Mouse (Mus musculus) left cerebral cortex, adult 8-10 months (tissue): Measurements from ENCODE around the gene Lrrc59. TPM values are rescaled to one million over a fixed set of nuclear protein-coding genes. Genes with fewer than 3 reads are reported as not detected.
"Not testable (repeated sequence)": the region's sequence is repeated elsewhere in the genome, so short reads cannot be mapped to it uniquely, and the experiment has no call there.

ENCODE experiments used
- DNase-seq, 2 experiments: peaks; one replicate each; pipeline ENCODE4 v3.0.0; 2022; ENCODE audit warnings: low spot score in 2 of 2
- total RNA-seq, 4 experiments: library from RNA; stranded (reverse); gene quantifications; 2 replicates each; pipeline ENCODE4 v1.2.4; 2022

Gene Lrrc59
- total RNA-seq, 4 experiments from 2014 or later = 84.0 to 91.2 (median 86.3) TPM

DNA sequence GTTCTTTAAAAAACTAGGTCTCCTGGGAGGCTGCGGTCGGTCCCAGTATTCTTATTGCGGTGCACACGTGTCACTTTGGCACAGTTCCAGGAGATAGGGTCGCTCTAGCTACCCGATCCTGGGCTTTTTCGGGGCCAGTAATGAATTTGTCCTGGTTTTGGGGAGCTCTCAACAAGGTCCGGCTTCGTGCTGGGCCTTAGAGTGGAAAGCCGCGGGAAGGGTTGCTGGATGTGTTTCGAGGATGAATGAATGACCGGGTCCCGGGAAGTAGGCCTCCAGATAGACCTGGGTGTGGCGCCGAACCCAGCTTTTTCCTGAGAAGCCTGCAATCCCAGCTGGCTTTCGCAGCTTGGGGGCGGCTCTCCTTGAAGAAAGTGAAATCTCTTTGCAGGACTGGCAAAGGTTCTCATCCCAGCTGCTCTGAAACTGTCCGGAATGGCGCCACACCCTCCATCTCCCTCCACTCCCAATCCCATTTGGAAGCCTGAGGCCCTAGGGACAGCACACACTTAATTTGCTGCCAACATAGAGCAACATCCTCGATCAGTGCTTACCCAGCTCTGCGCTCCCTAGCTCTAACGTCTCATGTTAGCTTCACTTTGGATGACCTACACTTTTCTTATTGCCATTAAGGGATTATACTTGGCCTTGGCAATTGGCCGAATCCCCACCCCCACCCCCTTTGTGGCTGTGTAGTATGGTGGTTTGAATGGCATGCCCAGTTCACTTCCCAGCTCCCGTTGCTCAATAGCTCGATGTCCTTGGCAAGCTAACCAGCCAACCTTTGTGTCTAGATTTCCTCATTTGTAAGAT, 838 bp downstream of the Lrrc59 start:
- no peak for DNase-seq

DNA sequence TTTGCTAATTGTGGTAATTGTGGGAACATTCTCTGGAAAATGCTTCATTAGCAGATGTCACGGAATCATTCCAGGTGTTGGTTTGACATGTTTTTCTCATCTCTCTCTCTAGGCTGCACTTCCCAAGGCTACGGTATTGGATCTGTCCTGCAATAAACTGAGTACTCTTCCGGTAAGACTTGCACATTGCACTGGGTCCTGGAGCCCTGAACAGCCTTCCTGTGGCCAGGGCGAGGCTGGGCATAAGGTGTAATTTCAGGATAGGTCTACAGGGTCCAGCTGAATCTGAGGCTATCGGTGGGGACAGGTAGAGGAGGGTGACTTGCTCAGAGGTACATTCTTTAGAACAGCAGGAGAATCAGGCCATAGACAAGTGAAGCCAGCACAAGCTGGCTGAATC, 2.4 kb downstream of the Lrrc59 start:
- DNase-seq = no peak

DNA sequence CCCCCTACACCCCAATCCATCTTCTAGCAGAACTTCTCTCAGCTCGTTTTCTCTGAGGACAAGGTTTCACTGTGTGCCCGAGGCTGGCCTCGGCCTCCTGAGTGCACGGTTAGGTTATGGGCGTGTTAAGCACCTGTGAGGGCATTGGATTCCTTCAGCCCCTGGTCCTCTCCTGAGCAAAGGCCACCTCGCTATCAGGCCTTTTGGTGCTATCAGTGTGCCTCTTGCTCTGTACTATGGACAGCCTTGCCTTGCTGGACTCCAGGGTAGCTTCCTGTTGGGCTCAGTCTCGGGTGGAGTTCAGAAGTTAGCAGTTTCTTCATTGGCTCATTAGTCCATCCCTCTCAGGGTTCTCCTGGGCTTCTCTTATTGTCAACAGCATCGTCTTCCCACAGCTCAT, 3.4 kb downstream of the Lrrc59 start:
- DNase-seq = no peak

DNA sequence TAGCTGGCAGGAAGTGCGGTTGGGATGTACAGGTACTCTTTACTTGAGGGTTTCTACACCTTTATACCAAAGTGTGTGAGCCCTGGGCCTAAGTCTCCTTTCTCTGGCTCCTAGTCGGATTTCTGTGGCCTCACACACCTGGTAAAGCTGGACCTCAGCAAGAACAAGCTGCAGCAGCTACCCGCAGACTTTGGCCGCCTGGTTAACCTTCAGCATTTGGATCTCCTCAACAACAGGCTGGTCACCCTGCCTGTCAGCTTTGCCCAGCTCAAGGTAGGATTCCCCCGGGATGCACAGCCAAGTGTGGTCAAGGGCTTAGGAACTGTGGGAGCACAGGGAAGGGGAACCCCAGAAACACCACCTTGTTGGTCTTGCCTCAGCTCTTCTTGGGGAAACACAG, 4.9 kb downstream of the Lrrc59 start:
- DNase-seq = no peak

DNA sequence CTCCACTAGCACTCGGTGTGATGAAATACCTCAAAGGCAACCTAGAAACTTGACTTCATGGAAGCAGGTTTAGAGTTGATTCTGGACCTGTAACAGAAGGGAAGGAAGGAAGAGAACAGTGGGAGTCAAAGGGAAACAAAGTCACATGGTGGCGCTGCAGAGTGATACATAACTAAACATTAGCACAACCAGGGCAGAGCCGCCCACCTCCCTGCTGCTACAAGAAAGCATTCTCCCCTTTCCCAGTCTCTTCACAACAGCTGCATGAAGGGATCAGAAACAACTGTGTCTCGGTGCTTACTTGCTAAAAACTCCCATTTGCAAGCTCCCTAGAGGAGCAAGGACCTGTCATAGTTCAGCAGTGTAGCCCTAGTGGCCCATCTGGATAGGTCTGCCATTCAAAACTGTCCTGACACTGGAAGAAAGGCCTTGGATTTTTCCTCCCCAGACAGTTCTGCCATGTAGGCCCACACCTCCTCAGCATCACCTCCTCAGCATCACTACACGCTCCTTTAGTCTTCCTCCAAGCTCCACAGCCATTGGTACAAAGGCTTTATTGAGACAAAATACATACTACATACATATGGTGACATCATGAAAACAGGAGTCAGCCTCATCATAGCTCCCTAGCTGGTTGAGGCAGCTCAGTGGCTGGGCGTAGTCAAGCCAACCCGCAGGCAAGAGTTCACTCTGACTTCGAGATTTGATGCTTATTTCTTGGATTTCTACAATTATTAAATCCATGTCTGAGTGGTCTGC, 15.1 kb downstream of the Lrrc59 start:
- peak in 1 of 2 experiments; percentile 46 for DNase-seq

DNA sequence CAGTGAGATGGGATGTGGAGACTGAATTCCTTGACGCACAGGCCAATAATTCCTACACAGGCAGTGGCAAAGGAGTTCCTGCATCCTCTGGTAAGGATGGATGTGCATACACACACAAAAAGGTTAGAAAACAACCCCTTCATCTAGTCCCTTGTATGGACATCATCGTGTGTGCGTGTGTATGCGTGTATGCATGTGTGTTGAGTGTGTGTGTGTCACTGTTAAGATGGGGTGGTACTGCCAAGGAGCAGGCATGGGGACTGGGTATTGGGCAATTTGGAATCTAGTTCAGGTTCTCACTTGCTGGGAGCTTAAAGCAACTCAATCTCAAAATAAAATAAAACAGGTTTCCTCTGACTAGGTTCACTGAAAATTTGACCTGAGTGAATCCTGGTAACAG, 16.9 kb downstream of the Lrrc59 start:
- no peak for DNase-seq

DNA sequence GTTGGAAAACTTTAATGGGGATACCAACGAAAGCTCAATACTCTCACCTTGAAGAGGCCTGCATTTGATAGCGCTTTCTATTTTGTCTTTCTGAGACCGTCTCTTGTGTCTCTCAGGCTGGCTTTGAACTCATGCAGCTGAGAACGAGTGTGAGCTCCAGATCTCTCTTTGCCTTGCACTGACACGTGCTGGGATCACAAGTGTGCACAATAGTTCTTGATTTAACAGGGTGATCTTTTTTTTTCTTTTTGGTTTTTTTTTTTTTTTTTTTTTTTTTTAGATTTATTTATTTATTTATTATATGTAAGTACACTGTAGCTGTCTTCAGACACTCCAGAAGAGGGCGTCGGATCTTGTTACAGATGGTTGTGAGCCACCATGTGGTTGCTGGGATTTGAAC, 21.7 kb downstream of the Lrrc59 start:
- DNase-seq = not testable (repeated sequence)

DNA sequence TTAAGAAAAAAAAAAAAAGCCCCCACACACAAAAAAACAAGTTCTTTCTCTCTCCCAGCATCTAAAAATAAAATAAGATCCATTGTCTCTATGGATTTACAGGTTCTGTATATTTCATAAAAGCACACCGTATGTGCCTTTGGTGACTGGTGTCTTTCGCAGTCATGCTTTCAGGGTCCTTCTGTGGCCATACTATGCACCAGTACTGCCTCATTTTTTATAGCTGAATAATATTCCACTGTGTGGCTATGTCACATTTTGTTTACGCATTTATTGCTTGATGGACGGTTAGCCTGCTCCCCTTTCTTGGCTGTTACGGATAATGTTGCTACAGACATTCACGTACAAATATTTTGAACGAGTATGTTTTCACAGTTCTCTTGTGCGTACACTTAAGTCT, 23.4 kb downstream of the Lrrc59 start:
- DNase-seq = no peak

DNA sequence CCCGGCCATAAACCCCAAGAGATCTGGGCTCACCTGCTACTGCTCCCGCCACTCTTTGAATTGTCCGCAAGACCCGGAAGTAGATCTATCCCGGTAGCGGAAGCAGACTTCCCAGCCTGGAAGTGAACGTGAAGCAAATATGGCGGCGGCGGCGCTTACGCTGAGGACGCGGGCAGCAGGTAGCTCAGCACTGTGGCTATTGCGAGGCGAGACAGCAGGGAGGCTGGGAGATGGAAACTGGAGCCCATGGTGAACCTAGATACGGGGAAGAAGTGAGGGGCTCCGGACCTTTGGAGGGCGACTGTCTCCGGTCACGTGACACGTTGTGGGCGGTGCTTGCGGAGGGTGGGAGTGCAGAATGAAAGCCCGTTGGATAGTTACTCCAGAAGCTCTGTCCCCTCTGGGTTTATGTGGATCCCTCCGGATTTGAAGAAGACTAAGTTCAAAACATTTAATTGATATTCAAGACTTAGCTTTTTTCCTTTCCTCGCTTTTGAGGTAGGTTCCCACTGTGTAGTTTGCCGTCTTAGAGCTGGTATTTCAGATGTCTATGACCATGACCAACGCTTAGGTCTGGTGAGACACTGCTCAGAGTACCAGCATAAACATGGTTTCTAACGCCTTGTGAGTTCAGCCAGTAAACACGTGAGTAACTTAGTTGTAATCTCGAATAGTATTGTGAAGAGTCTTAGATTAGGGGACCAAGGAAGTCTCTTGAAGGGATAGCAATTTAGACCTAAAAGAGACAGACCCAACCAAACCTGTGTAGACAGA, 24.3 kb downstream of the Lrrc59 start, which contains the start of the genes Mrpl27 and Eme1:
TSS of gene Mrpl27 (plus strand) at position 105 of the 774 bp plus-strand sequence.
TSS of gene Eme1 (minus strand) at position 302 of the 774 bp plus-strand sequence.
- DNase-seq = peak; percentile 78 to 88

DNA sequence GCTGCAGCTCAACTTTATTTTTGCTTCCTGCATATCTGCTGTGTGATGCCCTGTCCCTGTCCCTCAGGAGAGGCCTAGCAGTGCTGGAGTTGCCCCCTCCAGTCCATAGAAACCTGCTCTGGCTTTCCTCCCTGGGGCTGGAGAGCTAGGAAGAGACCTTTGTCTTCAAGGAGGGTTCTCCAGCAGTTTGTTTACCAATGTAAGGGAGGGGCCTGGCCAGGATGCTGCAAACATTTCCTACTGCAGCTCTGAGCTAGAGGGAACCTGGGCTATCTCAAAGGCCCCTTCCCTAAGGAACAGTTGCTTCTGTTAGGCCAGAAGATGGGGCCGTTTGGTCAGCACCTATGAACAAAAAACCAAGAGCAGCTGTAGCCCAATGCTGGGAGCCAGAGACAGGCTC, 31.8 kb downstream of the Lrrc59 start:
- DNase-seq = no peak

DNA sequence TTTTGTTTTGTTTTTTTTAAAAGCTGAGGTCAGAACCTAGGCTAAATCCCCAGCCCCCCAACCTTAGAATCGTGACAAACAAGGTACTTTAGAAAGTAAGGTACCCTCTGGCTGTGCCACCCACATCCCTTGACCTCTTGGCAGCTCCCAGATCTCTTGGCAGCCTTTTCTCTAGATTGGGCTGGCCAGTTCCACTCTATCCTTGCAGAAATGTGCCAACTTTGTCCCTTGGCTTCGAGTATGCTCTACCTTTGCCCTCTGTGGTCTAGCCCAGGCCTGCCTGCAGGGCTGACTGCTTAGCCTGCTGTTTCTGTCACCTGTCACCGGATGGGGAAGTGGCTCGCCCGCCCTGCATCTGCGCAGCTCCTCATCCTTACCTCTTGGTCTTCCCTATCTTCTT, 35.7 kb downstream of the Lrrc59 start:
- no peak for DNase-seq

DNA sequence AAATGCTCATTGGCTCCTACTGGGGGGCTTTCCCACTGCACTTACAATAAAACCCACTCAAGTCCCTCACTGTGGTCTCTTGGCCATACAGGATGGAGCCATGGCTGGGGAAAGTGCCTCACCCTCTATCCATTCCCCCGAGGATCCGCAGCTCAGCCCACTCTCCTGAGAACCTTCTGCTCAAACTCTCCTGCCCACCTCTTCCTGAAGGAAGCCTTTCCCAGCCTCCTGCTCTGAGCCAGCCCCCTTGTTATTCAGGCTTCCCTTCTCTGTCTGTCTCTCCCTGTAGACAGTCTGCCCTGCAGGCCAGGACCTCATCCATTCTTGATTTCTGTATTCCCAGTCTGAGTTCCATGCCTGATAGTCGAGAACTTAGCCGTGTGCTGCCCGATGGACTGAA, 45.4 kb downstream of the Lrrc59 start:
- no peak for DNase-seq

DNA sequence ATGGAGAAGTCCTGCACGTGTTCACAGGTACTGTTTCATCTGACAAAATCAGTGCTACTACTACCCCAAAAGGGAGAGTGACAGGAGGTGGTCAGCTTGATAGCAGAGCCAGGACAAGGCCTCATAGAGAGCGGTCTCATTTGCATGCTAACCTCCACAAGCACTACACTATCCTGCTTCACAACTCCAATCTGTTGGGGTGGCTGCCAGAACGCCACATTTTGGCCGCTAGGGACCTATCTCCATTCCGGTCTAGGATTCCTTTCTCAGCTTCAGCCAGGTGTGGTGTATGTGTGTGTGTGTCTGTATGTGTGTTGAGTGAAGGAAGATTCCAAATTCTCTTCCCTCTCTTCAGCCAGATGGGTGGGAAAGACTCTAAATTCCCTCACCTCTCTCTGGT, 45.9 kb downstream of the Lrrc59 start:
- DNase-seq = no peak

DNA sequence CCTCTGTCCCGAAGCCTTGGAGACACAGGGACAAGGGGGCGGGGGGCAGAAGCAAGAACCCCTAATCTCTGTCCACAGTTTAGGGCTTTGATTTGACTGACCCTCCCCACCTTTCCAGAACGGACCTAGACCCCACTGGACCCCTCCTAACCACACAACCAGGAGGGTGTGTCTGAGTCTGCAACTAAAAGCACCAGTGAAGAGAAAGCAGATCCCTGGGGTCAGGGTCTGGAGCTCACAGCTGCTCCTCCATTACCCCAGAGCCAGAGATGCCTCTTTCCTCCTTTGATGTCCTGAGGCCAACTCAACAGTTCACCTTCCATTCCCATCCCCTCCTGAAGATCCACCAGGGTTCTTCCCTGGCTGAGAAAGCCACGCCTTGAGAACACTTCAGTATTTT, 46.7 kb downstream of the Lrrc59 start:
- no peak for DNase-seq

DNA sequence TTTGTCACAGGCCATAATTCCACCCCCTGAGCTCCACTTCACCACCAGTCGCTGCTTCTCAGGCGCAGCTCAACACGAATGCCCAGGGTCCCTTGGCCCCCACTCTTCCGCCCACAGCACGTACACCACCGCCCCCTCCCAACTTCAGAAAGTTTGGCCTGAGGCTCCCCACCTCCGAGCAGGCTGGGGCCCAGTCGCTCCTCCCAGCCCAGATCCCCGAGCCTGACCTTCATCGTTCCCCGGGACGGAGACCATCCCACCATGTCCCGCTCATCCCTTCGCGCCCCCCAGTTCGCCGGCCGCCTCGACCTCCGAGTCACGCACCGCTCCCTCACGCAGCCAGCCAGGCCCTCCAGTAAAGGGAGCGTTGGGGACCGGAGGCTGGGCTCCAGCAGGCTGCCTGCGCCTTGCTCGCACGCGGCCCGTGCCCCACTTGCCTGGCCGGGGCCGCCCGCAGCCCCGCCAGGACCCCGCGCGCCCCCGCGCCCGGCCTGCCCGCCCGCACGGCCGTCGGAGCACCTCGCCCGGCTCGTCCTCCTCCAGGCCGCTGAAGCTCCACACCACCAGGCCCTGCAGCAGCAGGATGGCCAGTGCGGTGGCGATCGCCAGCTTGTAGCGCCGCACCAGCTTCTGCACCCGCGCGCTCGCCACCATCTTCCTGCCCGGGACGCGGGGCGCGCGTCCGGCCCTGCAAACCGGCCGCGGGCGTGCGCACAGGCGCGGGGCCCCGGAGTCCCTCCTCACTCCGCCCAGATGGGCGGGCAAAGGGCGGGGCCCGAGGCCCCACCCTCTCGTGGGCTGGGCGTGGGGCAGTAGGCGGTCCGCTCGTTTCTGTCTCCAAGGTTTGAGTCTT, 47.4 kb downstream of the Lrrc59 start, which contains the start of gene Xylt2:
TSS of gene Xylt2 (minus strand) at position 762 of the 853 bp plus-strand sequence.
- DNase-seq = peak; percentile 69 to 87

DNA sequence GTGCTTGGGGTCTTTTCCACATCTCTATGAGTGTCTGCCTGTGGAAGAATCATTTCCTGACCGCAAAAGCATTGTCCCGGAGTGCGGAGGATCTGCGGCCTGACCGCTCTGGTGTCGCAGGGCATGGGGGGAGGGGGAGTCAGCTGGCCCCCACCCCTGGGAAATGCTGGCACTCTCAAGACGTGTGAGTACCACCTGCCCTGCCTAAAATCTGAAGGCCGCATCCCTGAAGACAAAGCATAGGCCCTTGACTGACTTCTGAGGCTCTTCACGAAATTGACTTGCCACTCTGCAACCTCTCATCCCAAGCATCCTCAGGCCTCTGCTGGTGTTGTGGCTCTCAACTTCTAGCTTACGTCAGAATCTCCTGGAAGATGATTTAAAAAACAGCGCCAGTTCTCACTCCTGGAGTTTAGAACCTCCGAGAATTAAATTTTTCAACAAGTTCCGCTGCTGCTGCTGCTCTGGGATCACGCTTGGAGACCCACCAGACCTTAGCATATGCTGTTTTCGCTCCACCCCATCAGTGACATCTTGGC, 48.1 kb downstream of the Lrrc59 start:
- no peak for DNase-seq

DNA sequence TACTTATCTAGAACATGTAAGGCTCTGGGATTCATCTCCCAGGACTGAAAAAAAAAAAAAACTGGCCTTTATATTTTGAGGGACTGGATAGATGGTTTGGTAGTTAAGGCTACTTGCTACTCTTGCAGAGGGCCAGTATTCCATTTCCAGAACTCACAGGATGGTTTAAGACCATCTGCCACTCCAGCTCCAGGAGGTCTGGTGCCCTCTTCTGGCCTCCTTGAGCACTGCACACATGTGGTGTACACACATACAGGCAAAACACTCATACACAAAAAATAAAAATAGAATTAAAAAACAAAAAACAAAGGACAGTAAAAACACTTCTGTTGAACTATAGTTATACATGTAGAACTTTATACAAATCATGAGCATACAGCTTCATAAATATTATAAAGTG, 51.1 kb downstream of the Lrrc59 start:
- no peak for DNase-seq

DNA sequence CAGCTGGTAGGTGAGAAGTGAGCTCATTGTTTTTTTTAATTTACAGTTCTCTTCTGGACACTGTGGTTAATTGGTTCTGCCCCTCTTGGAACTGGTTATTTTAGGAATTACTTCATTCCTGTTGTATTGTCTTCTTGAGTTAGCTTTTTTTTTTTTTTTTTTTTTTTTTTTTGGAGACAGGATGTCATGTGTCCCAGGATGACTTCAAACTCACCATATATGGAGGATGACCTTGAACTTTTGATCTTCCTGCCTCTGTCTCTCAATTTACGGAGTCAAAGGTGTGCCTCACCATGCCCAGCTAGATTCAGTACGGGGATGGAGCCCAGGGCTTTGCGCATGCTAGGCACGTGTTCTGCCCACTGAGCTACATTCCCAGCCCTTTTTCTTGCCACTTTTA, 52.1 kb downstream of the Lrrc59 start:
- DNase-seq = no peak

DNA sequence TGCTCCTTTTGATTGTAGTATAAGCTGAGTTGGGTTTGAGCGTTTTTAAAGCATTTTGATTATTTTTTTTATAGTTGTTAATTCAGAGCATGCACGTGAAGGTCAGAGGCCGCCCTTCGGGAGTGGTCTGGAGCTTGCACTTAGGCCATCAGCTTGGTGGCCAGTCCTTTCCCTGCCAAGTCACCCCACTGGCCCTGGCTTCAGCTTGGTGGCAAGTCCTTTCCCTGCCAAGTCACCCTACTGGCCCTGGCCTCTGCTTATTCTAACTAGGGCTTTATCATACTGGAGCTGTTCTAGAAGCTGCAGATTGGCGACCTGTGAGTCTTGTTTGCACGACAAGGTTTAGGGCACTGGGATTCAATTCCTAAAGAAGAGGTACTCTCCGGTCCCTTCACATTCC, 52.9 kb downstream of the Lrrc59 start:
- DNase-seq = no peak

DNA sequence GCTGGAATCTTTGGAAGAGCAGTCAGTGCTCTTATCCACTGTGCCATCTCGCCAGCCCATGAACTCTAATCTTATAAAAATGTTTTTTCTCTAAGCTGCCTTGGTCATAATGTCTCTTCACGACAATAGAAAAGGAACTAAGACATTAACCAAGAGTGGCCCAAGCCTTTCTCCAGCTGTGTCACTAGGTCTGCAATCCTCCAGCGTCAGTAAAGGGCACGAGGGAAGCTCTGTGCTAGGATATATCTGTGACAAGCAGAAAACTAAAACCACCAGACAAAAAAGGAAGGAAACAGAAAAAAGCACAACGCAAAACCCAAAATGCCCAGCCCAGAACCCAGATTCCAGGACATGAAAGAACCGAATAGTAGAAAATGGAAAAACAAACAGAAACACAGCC, 57.6 kb downstream of the Lrrc59 start:
- DNase-seq = no peak

DNA sequence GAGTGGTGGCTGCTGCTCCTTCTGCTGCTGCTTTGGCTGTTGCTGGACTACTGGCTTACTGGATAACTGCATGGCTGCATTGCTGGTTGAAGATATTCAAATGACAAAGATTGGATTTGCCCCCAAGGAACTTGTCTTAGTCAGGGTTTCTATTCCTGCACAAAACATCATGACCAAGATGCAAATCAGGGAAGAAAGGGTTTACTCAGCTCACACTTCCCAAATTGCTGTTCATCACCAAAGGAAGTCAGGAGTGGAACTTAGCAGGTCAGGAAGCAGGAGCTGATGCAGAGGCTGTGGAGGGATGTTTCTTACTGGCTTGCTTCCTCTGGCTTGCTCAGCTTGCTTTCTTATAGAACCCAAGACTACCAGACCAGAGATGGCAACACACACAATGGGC, 62.9 kb downstream of the Lrrc59 start:
- DNase-seq = not testable (repeated sequence)
